Mouse (Mus musculus): ENCODE measurements around the gene Efcab5. TPM values are rescaled to one million over a fixed set of nuclear protein-coding genes. Genes with fewer than 3 reads are reported as not detected.
"Not testable (repeated sequence)": the region's sequence is repeated elsewhere in the genome, so short reads cannot be mapped to it uniquely, and the experiment has no call there.

Efcab5 gene
- total RNA-seq, 1 experiment: 0.27 TPM

DNA sequence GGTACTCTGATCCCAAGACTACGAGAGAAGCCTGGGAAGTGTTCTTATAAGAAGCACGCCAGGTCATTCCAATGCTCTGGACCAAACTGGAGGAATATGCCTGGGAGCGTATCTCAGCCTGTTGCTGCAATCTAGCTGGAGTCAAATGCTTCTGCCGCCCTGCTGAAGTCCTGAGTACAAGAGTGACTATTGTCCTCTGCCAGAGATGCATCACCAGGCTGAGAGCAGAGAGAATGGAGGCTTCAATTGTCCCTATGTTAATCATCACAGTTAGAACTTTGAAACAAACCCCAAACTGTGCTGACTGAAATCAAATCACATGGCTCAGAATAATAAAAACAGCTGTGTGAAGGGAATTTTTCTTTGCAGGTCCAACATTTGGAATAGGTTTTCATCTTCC is 15.0 kb downstream of the Efcab5 start:
- Histone ChIP-seq H3K36me3 (ENCODE audit: control insufficient read depth, insufficient read depth, low read length, poor library complexity, severe bottlenecking) (no peaks in the 10 kb centered on the region), H3K27ac (ENCODE audit: insufficient read depth, low read depth, low read length, poor library complexity, severe bottlenecking) (no peak overlapping the region), H3K9me3 (ENCODE audit: control insufficient read depth, insufficient read depth, low read depth, low read length) (no peaks in the 10 kb centered on the region), H3K9ac (ENCODE audit: insufficient read depth, low read depth, low read length, poor library complexity, severe bottlenecking) (no peak overlapping the region), H3K4me1 (ENCODE audit: control insufficient read depth in 2 of 2, insufficient read depth in 2 of 2, low read length in 2 of 2, poor library complexity in 1 of 2) (no peaks in the 10 kb centered on the region), H3K4me3 (ENCODE audit: insufficient read depth in 1 of 2, low read depth in 1 of 2, low read length in 2 of 2, poor library complexity in 1 of 2, severe bottlenecking in 1 of 2) (no peak overlapping the region)
- in situ Hi-C loops (cut with MboI; ENCODE audit: low sequenced_read_pairs in 2 of 2, unreplicated experiment in 2 of 2): no loop called here
- DNase-seq (ENCODE audit: low read depth, low spot score): no peak
- no peak for TF ChIP-seq ZNF384 (IDR thresholded peaks at IDR 0.05; ENCODE audit: low read depth, low read length)
- no peak for TF ChIP-seq CHD2 (IDR thresholded peaks at IDR 0.05; ENCODE audit: low read depth, low read length)
- TF ChIP-seq HCFC1 (IDR thresholded peaks at IDR 0.05; ENCODE audit: borderline replicate concordance, insufficient read depth, low read length): no peak
- no peak for TF ChIP-seq ZC3H11A (IDR thresholded peaks at IDR 0.05; ENCODE audit: borderline replicate concordance, low read depth, low read length)
- TF ChIP-seq MAFK (IDR thresholded peaks at IDR 0.05; ENCODE audit: insufficient read depth, low read depth, low read length): no peak

- Histone ChIP-seq H3K4me1 (ENCODE audit: control insufficient read depth in 2 of 2, insufficient read depth in 2 of 2, low read length in 2 of 2, poor library complexity in 1 of 2) (0 out of 4 replicates have a peak, but pooled peaks cover 0 to 2% of the 10 kb centered on the region in 2 experiments), H3K4me3 (ENCODE audit: insufficient read depth in 1 of 2, low read depth in 1 of 2, low read length in 2 of 2, poor library complexity in 1 of 2, severe bottlenecking in 1 of 2) (no peak overlapping the region), H3K9ac (ENCODE audit: insufficient read depth, low read depth, low read length, poor library complexity, severe bottlenecking) (no peak overlapping the region), H3K27ac (ENCODE audit: insufficient read depth, low read depth, low read length, poor library complexity, severe bottlenecking) (no peak overlapping the region), H3K9me3 (ENCODE audit: control insufficient read depth, insufficient read depth, low read depth, low read length) (no peaks in the 10 kb centered on the region), H3K36me3 (ENCODE audit: control insufficient read depth, insufficient read depth, low read length, poor library complexity, severe bottlenecking) (no peaks in the 10 kb centered on the region)
- DNase-seq (ENCODE audit: low read depth, low spot score): no peak
- in situ Hi-C loops (cut with MboI; ENCODE audit: low sequenced_read_pairs in 2 of 2, unreplicated experiment in 2 of 2): no loop called here
- TF ChIP-seq ZNF384 (IDR thresholded peaks at IDR 0.05; ENCODE audit: low read depth, low read length) (no peak), ZC3H11A (IDR thresholded peaks at IDR 0.05; ENCODE audit: borderline replicate concordance, low read depth, low read length) (no peak), MAFK (IDR thresholded peaks at IDR 0.05; ENCODE audit: insufficient read depth, low read depth, low read length) (no peak), HCFC1 (IDR thresholded peaks at IDR 0.05; ENCODE audit: borderline replicate concordance, insufficient read depth, low read length) (no peak), CHD2 (IDR thresholded peaks at IDR 0.05; ENCODE audit: low read depth, low read length) (no peak)
Observed at GRCm38 (mm10) chr11:77160744-77161143, 28.0 kb downstream of the Efcab5 start.

GRCm38 (mm10) chr11:77160341-77160740 is 28.4 kb downstream of the Efcab5 start:
- in situ Hi-C loops (cut with MboI; ENCODE audit: low sequenced_read_pairs in 2 of 2, unreplicated experiment in 2 of 2): no loop called here
- no peak overlapping the region for H3K4me3 ChIP-seq (ENCODE audit: insufficient read depth in 1 of 2, low read depth in 1 of 2, low read length in 2 of 2, poor library complexity in 1 of 2, severe bottlenecking in 1 of 2)
- H3K36me3 ChIP-seq (ENCODE audit: control insufficient read depth, insufficient read depth, low read length, poor library complexity, severe bottlenecking): no peaks in the 10 kb centered on the region
- no peaks in the 10 kb centered on the region for H3K9me3 ChIP-seq (ENCODE audit: control insufficient read depth, insufficient read depth, low read depth, low read length)
- 0 out of 4 replicates have a peak, but pooled peaks cover 0 to 2% of the 10 kb centered on the region in 2 experiments for H3K4me1 ChIP-seq (ENCODE audit: control insufficient read depth in 2 of 2, insufficient read depth in 2 of 2, low read length in 2 of 2, poor library complexity in 1 of 2)
- H3K27ac ChIP-seq (ENCODE audit: insufficient read depth, low read depth, low read length, poor library complexity, severe bottlenecking): no peak overlapping the region
- TF ChIP-seq ZNF384 (IDR thresholded peaks at IDR 0.05; ENCODE audit: low read depth, low read length) (no peak), CHD2 (IDR thresholded peaks at IDR 0.05; ENCODE audit: low read depth, low read length) (no peak), ZC3H11A (IDR thresholded peaks at IDR 0.05; ENCODE audit: borderline replicate concordance, low read depth, low read length) (no peak), HCFC1 (IDR thresholded peaks at IDR 0.05; ENCODE audit: borderline replicate concordance, insufficient read depth, low read length) (no peak), MAFK (IDR thresholded peaks at IDR 0.05; ENCODE audit: insufficient read depth, low read depth, low read length) (no peak)
- no peak for DNase-seq (ENCODE audit: low read depth, low spot score)
- H3K9ac ChIP-seq (ENCODE audit: insufficient read depth, low read depth, low read length, poor library complexity, severe bottlenecking): no peak overlapping the region

DNA sequence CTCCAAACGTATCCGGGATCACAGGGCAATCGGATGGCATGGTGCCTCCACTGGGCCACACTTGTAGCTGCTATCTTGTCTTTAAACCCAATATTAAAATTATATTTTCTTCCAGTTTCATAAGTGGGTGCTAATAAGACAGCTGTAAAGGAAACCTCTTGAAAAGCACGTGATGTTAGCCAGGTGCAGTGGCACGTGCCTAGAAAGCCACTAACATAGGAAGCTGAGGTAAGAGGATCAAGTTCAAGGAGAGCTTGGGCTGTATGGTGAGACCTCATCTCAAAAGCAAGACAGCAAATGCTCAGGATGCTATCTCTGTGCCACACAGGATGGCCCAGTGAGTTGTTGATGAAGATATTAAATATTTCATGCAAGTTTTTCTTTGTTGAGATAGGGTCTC is 34.6 kb downstream of the Efcab5 start:
- Histone ChIP-seq H3K36me3 (ENCODE audit: control insufficient read depth, insufficient read depth, low read length, poor library complexity, severe bottlenecking) (no peaks in the 10 kb centered on the region), H3K9ac (ENCODE audit: insufficient read depth, low read depth, low read length, poor library complexity, severe bottlenecking) (no peak overlapping the region), H3K4me1 (ENCODE audit: control insufficient read depth in 2 of 2, insufficient read depth in 2 of 2, low read length in 2 of 2, poor library complexity in 1 of 2) (0 out of 4 replicates have a peak, but pooled peaks cover 0 to 2% of the 10 kb centered on the region in 2 experiments), H3K4me3 (ENCODE audit: insufficient read depth in 1 of 2, low read depth in 1 of 2, low read length in 2 of 2, poor library complexity in 1 of 2, severe bottlenecking in 1 of 2) (no peak overlapping the region), H3K9me3 (ENCODE audit: control insufficient read depth, insufficient read depth, low read depth, low read length) (no peaks in the 10 kb centered on the region), H3K27ac (ENCODE audit: insufficient read depth, low read depth, low read length, poor library complexity, severe bottlenecking) (no peak overlapping the region)
- no peak for DNase-seq (ENCODE audit: low read depth, low spot score)
- TF ChIP-seq CHD2 (IDR thresholded peaks at IDR 0.05; ENCODE audit: low read depth, low read length): no peak
- no peak for TF ChIP-seq HCFC1 (IDR thresholded peaks at IDR 0.05; ENCODE audit: borderline replicate concordance, insufficient read depth, low read length)
- no peak for TF ChIP-seq ZC3H11A (IDR thresholded peaks at IDR 0.05; ENCODE audit: borderline replicate concordance, low read depth, low read length)
- in situ Hi-C loops (cut with MboI; ENCODE audit: low sequenced_read_pairs in 2 of 2, unreplicated experiment in 2 of 2): no loop called here

DNA sequence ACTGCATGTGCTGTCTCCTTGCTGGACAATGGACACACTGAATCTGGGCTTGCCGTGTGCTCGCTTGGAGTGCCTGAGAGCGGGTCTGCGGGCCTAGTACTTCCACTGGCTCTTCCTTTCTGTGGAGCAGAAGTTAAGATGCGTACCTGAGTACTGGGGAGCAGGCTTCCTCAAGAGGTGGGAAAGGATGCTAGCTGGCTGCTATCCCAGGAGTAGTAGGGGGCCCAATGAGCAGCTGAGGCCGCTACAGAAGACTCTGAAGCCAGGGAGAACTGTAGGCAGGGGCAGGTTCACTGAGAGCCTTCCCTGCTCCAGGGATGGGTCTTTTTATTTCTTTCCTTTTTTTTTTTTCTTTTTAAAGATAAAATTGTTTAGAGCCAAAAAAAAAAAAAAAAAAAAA is 38.0 kb downstream of the Efcab5 start:
- Histone ChIP-seq H3K27ac (ENCODE audit: insufficient read depth, low read depth, low read length, poor library complexity, severe bottlenecking) (no peak overlapping the region), H3K36me3 (ENCODE audit: control insufficient read depth, insufficient read depth, low read length, poor library complexity, severe bottlenecking) (no peaks in the 10 kb centered on the region), H3K4me3 (ENCODE audit: insufficient read depth in 1 of 2, low read depth in 1 of 2, low read length in 2 of 2, poor library complexity in 1 of 2, severe bottlenecking in 1 of 2) (peak overlapping the region in 1 of 2 experiments; percentile 17; a peak in 1 of 4 replicates), H3K4me1 (ENCODE audit: control insufficient read depth in 2 of 2, insufficient read depth in 2 of 2, low read length in 2 of 2, poor library complexity in 1 of 2) (0 out of 4 replicates have a peak, but pooled peaks cover 0 to 2% of the 10 kb centered on the region in 2 experiments), H3K9ac (ENCODE audit: insufficient read depth, low read depth, low read length, poor library complexity, severe bottlenecking) (no peak overlapping the region), H3K9me3 (ENCODE audit: control insufficient read depth, insufficient read depth, low read depth, low read length) (no peaks in the 10 kb centered on the region)
- DNase-seq (ENCODE audit: low read depth, low spot score): no peak
- in situ Hi-C loops (cut with MboI; ENCODE audit: low sequenced_read_pairs in 2 of 2, unreplicated experiment in 2 of 2): no loop called here
- no peak for TF ChIP-seq CHD2 (IDR thresholded peaks at IDR 0.05; ENCODE audit: low read depth, low read length)

GRCm38 (mm10) chr11:77149783-77150630 is 38.8 kb downstream of the Efcab5 start:
- H3K27ac ChIP-seq (ENCODE audit: insufficient read depth, low read depth, low read length, poor library complexity, severe bottlenecking); H3K36me3 ChIP-seq (ENCODE audit: control insufficient read depth, insufficient read depth, low read length, poor library complexity, severe bottlenecking); DNase-seq (ENCODE audit: low read depth, low spot score); in situ Hi-C loops (cut with MboI; ENCODE audit: low sequenced_read_pairs in 2 of 2, unreplicated experiment in 2 of 2); H3K9ac ChIP-seq (ENCODE audit: insufficient read depth, low read depth, low read length, poor library complexity, severe bottlenecking); H3K9me3 ChIP-seq (ENCODE audit: control insufficient read depth, insufficient read depth, low read depth, low read length); H3K4me3 ChIP-seq (ENCODE audit: insufficient read depth in 1 of 2, low read depth in 1 of 2, low read length in 2 of 2, poor library complexity in 1 of 2, severe bottlenecking in 1 of 2); H3K4me1 ChIP-seq (ENCODE audit: control insufficient read depth in 2 of 2, insufficient read depth in 2 of 2, low read length in 2 of 2, poor library complexity in 1 of 2): not testable (repeated sequence)
